Mouse (Mus musculus) cerebellum, adult 2 months (tissue): ENCODE results near the gene Suco. TPM values are rescaled to one million over a fixed set of nuclear protein-coding genes. Genes with fewer than 3 reads are reported as not detected.

Experiments used
- DNase-seq, 2 experiments: peaks; one replicate each; pipeline ENCODE4 v3.0.0; 2021
- H3K27ac ChIP-seq: fragments of 200-500 bp; 2 replicates; pipeline ENCODE4 v1.5.1; 2012; ENCODE audit warnings: low read length, control low read depth, inconsistent platforms; ENCODE audit not compliant: insufficient read depth
- H3K27me3 ChIP-seq: fragments of 200-500 bp; 2 replicates; pipeline ENCODE4 v1.6.1; 2012; ENCODE audit warnings: inconsistent platforms, mild to moderate bottlenecking, low read length, moderate library complexity; ENCODE audit not compliant: control insufficient read depth, insufficient read depth
- H3K4me1 ChIP-seq: fragments of 200-500 bp; 2 replicates; pipeline ENCODE4 v1.6.1; 2011; ENCODE audit warnings: low read length; ENCODE audit not compliant: control insufficient read depth, insufficient read depth
- H3K4me3 ChIP-seq: fragments of 200-500 bp; replicated peaks from 2 replicates; pipeline ENCODE3; 2011; ENCODE audit warnings: mild to moderate bottlenecking, low read depth, low read length, control low read depth; ENCODE audit not compliant: insufficient read depth
- CTCF ChIP-seq: fragments of 200-500 bp; IDR thresholded peaks from 2 replicates; pipeline ENCODE4 v1.5.1; 2011; ENCODE audit warnings: low read depth, mild to moderate bottlenecking, control low read depth, low read length, moderate library complexity, borderline replicate concordance; ENCODE audit not compliant: insufficient read depth
- POLR2A ChIP-seq: fragments of 200-500 bp; IDR thresholded peaks from 2 replicates; pipeline ENCODE4 v1.6.1; 2011; ENCODE audit warnings: low read length, control low read depth, borderline replicate concordance; ENCODE audit not compliant: insufficient read depth
- WGBS: fragments of 180-500 bp; shearing (Covaris S2); methylation state at CpG from one replicate; pipeline ENCODE4 v1.1.7; 2018; 5-methylcytosine and 5-hydroxymethylcytosine counted together
- polyA plus RNA-seq: library from polyadenylated mRNA; depleted of rRNA; stranded (reverse); fragments of >200 nt; gene quantifications from 2 replicates; pipeline ENCODE4 v1.2.3, GENCODE M21; 2012

The Suco gene
- polyA plus RNA-seq, 1 experiment: 15.1 TPM

DNA sequence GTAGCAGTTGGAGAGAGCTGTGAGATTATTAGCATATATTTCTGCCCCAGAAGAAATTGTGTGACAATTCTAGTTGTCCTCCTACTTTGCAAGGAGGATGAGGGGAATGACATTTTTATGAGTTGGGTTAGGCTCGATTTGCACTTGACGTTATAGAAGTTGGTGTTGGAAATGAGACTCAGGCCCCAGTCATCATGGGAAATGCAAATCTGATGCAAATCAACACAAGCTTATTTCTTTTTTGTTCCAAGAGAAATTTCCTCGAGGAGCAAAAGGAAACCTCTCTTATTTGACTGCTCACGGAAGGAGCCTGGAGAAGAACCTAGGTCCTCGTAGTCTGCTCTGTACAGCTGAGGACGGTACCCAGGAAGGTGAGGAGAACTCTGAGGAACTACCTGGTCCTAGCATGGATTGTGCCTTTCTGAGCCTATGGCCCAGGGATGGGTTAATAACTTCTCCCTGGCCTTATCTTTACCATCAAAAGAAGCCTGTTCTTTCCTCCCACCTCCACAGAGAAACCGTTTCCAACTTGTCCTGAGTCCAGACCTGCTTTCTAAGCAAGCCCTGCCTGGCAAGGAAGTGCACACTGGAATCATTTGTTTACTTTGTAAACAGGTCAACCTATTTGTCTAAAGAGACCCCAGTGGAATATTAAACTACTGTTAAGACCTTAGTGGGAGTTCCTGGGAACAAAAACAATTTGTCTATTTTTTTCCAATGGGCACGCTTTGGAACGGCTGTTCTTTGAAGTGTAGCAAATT, 26.4 kb upstream of the Suco start:
- 80% methylated on average over 9 of the region's 9 CpGs for WGBS
- TF ChIP-seq CTCF (no peak), POLR2A (no peak)
- H3K27ac ChIP-seq: no peak overlapping the region
- H3K4me3 ChIP-seq: no peak overlapping the region
- H3K27me3 ChIP-seq: no peaks in the 10 kb centered on the region
- DNase-seq: no peak
- H3K4me1 ChIP-seq: no peaks in the 10 kb centered on the region

- Histone ChIP-seq H3K4me3 (no peak overlapping the region), H3K4me1 (no peaks in the 10 kb centered on the region), H3K27me3 (no peaks in the 10 kb centered on the region), H3K27ac (no peak overlapping the region)
- TF ChIP-seq CTCF: no peak
- no peak for TF ChIP-seq POLR2A
- no peak for DNase-seq
- WGBS: 48% methylated on average over 2 of the region's 2 CpGs
Observed at GRCm38 (mm10) chr1:161900129-161900528, 23.6 kb upstream of the Suco start.

DNA sequence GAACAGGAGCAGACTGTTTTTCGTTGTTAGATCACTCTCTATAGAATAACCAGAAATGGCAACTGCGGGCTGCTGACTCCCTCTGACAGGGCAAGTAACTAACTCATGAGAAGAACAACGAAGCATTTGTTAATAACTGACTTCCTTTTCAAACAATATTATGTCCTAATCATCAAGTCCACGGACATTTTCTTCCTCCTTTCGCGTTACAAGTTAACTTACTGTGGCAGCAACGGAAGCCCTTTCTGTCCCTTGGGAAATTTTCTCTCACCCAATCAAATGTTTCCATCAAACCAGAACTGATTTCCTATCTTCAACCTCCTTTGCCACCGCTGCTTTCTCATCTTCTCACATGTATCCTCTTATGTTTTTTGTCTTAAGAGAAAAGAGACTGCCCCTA, 20.8 kb upstream of the Suco start:
- DNase-seq: no peak
- no peak overlapping the region for H3K4me3 ChIP-seq
- no peaks in the 10 kb centered on the region for H3K4me1 ChIP-seq
- no peaks in the 10 kb centered on the region for H3K27me3 ChIP-seq
- H3K27ac ChIP-seq: no peak overlapping the region
- TF ChIP-seq CTCF: no peak
- no peak for TF ChIP-seq POLR2A
- WGBS: 78% methylated on average over 8 of the region's 8 CpGs

DNA sequence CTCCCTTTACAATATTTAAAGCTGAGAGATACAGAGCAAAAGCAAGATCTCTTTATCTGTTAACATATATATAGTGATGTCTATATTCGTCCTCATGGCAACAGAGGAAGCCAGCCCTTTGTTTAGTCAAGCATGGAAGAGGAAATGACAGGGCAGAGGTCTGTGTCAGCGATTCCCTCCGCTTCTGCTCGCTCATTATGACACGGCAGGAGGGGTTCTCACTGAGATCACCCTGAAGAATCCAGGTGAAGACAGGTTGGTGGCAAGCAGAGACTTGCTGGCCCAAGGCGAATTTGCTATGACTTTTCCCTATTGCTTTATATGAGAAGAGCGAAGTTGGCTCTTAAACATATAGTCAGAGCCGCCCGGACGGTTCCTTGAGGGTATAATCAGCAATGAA, 19.6 kb upstream of the Suco start:
- Histone ChIP-seq H3K27ac (no peak overlapping the region), H3K4me1 (no peaks in the 10 kb centered on the region), H3K27me3 (no peaks in the 10 kb centered on the region), H3K4me3 (no peak overlapping the region)
- DNase-seq: no peak
- 40% methylated on average over 10 of the region's 10 CpGs for WGBS
- no peak for TF ChIP-seq POLR2A
- no peak for TF ChIP-seq CTCF

DNA sequence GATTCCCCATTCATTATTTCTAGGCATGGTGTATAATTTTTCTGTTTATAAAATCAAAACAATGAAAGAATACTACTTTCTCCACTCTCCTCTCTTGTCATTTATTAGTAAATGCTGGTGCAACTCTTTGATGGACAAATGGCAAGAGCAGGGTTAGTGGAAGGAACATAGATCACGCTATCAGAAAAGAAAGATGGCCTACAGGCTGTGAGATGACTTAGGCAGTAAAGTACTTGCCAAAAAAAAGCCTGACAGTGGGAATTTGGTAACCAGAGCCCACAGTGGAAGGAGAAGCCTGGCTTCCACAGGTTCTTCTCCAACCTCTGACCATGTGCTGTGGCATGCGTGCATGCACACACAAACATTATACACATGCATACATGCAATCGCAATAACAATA, 18.5 kb upstream of the Suco start:
- no peak for DNase-seq
- WGBS: 95% methylated on average over 3 of the region's 3 CpGs
- Histone ChIP-seq H3K4me3 (no peak overlapping the region), H3K27ac (no peak overlapping the region), H3K4me1 (no peaks in the 10 kb centered on the region), H3K27me3 (no peaks in the 10 kb centered on the region)
- no peak for TF ChIP-seq POLR2A
- TF ChIP-seq CTCF: no peak

DNA sequence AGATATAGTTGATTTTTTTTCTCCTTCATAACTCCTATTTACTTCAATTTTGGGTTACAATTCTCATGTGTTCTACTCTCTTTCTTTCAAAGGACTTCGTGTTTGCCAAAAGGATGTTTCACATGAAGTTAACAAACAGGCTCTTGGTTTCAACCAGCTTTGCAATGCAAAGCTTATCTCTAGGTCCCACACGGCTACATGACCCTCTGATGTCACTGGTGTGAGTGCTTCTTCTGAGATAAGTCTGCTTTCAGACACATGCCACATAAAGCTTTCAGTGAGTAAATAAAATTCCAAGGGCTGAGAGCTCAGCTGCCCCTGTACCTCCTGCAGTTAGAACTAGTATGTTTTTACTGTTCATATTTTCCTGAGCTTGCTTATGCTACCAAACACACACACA, 18.1 kb upstream of the Suco start:
- no peak for DNase-seq
- H3K27ac ChIP-seq: no peak overlapping the region
- no peak overlapping the region for H3K4me3 ChIP-seq
- H3K4me1 ChIP-seq: no peaks in the 10 kb centered on the region
- 76% methylated on average over 2 of the region's 2 CpGs for WGBS
- no peak for TF ChIP-seq POLR2A
- no peaks in the 10 kb centered on the region for H3K27me3 ChIP-seq

DNA sequence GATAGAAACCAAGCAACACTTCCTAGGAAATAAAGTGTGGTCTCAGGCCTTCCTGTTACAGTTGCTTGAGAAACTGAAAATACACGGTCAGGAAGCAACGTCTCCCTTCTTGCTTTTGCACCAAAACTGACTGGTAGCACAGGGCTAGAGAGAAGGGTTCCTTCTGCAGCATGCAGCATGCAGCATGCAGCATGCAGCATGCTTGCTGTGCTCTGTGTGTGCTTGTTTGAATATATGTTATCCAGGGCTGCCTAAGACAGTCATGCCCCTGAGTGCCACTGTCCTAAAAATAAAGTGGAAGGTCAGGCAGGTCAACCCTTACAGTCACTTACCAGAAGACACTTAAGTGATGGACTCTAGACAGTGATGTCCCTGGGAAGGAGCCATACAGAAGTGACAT, 17.6 kb upstream of the Suco start:
- TF ChIP-seq POLR2A (no peak), CTCF (no peak)
- DNase-seq: no peak
- WGBS: 88% methylated on average over 2 of the region's 2 CpGs
- Histone ChIP-seq H3K4me1 (no peaks in the 10 kb centered on the region), H3K27me3 (no peaks in the 10 kb centered on the region), H3K4me3 (no peak overlapping the region), H3K27ac (no peak overlapping the region)

DNA sequence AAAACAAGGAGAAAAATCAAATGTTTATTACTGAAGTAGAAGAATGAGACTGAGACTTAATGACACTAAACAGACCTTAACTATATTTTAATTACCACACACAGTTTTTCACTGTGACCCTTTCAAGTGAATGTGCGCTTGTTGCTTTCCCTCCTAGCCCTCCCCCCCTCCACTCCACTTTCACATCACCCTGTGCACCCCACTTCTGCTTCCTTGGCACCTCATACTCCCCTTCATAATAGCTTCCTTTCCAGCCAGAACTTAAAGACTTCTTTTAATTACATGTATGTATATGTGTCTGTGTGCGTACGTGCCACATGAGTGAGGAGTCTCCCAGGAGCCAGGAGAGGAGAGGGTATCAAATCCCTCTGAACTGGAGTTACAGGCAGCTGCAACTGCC, 12.3 kb upstream of the Suco start:
- WGBS: 93% methylated on average over 3 of the region's 3 CpGs
- TF ChIP-seq CTCF: no peak
- TF ChIP-seq POLR2A: no peak
- H3K27me3 ChIP-seq: no peaks in the 10 kb centered on the region
- no peak overlapping the region for H3K27ac ChIP-seq
- no peak for DNase-seq
- no peaks in the 10 kb centered on the region for H3K4me1 ChIP-seq
- H3K4me3 ChIP-seq: no peak overlapping the region
